Mouse (Mus musculus) spleen, postnatal 14 days (tissue): Measurements from ENCODE around the gene Spdya.
"Not testable (repeated sequence)": the region's sequence is repeated elsewhere in the genome, so short reads cannot be mapped to it uniquely, and the experiment has no call there.

Experiments used
- DNase-seq, 2 experiments: peaks; one replicate each; pipeline ENCODE4 v3.0.0; 2021 to 2022; ENCODE audit warnings: low spot score in 2 of 2

Spdya gene

GRCm38 (mm10) chr17:71633350-71633749, 81.5 kb downstream of the Spdya start:
- no peak for DNase-seq

DNA sequence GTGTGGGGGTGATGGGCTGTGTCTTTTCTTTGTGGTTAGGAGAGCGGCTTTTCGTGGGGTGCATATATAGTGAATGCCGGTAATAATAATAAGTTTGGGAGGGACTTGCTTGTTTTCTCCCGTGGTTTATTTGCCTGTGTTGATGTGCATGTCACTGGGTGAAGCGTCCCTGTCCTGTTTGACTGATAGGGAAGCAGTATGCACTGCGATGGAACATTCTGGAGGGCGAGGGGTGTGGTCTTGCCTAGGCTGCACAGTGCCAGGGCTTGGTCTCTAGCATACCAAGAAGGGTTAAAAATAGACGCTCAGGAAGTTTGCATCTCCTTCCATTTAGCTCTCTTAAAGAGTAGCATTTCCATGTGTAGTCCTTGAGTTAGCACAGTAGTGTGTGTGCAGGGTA, 84.9 kb downstream of the Spdya start:
- DNase-seq, result no peak

DNA sequence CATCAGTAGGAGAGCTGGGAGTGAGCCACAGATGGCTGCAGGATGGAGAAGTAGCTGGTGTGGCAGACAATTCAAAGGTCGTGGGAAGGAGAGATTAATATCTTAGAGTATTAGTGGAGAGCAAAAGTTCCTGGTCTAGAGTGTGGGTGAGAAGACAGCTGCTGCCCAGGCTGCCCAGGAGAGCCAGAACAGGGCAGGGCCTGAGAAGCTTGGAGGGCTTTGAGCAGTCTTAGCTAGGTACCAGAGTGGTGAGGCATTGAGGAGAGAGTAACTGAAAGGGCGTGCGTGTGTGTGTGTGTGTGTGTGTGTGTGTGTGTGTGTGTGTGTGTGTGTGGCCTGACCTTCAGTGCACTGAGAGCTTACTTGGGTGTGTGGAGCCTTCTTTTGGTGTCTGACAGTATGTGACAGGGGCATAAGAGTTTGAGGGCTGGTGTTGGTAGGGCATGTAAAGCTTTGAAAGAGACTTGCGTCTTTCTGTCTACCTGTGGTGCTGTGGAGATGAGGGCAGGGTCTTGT, 85.9 kb downstream of the Spdya start:
- no peak for DNase-seq

GRCm38 (mm10) chr17:71639056-71639455, 87.2 kb downstream of the Spdya start:
- DNase-seq, result not testable (repeated sequence)
